Mouse (Mus musculus) forebrain, embryonic 14.5 days (tissue): ENCODE measurements around the gene Meox1. TPM values are rescaled to one million over a fixed set of nuclear protein-coding genes. Genes with fewer than 3 reads are reported as not detected.
A peak's percentile ranks its signal among the peaks of the same experiment; 100 is the strongest.

ENCODE experiments used
- ATAC-seq: fragments of 200-750 bp; cut with Nextera tagmentation; 2 replicates; pipeline ENCODE4 v1.8.0; 2017; ENCODE audit warnings: mild to moderate bottlenecking, moderate library complexity
- DNase-seq: peaks from one replicate; pipeline ENCODE4 v3.0.0-alpha.2; 2015; ENCODE audit warnings: low spot score
- H3K27ac ChIP-seq: fragments of 300-500 bp; sonication (generic); 2 replicates; pipeline ENCODE4 v1.5.1; 2014; ENCODE audit warnings: low read depth, mild to moderate bottlenecking, control low read depth, low read length, moderate library complexity
- H3K27me3 ChIP-seq: fragments of 300-500 bp; sonication (generic); replicated peaks from 2 replicates; pipeline ENCODE4 v1.6.1; 2014; ENCODE audit warnings: low read length, control low read depth, mixed read lengths; ENCODE audit not compliant: control insufficient read depth, insufficient read depth
- H3K36me3 ChIP-seq: fragments of 300-500 bp; sonication (generic); 2 replicates; pipeline ENCODE4 v1.6.1; 2014; ENCODE audit warnings: low read length, control low read depth; ENCODE audit not compliant: control insufficient read depth, insufficient read depth
- H3K4me1 ChIP-seq: fragments of 300-500 bp; sonication (generic); 2 replicates; pipeline ENCODE4 v1.6.1; 2014; ENCODE audit warnings: antibody characterized with exemption, low read length, control low read depth; ENCODE audit not compliant: control insufficient read depth, insufficient read depth
- H3K4me2 ChIP-seq: fragments of 300-500 bp; sonication (generic); 2 replicates; pipeline ENCODE4 v1.6.1; 2014; ENCODE audit warnings: mild to moderate bottlenecking, control low read depth, low read length
- H3K4me3 ChIP-seq: fragments of 300-500 bp; sonication (generic); 2 replicates; pipeline ENCODE4 v1.5.1; 2014; ENCODE audit warnings: low read depth, low read length, control low read depth
- H3K9ac ChIP-seq: fragments of 300-500 bp; sonication (generic); 2 replicates; pipeline ENCODE4 v1.6.1; 2014; ENCODE audit warnings: mild to moderate bottlenecking, low read length, control low read depth, moderate library complexity
- H3K9me3 ChIP-seq: fragments of 300-500 bp; sonication (generic); replicated peaks from 2 replicates; pipeline ENCODE4 v1.6.1; 2016; ENCODE audit warnings: low read length, control low read depth, mixed read lengths; ENCODE audit not compliant: control insufficient read depth
- WGBS: fragments of 180-500 bp; shearing (Covaris S2); extraction: QIAGEN DNeasy Blood & Tissue Kit; methylation state at CpG from one replicate; pipeline ENCODE4 v1.1.7; 2014; 5-methylcytosine and 5-hydroxymethylcytosine counted together
- polyA plus RNA-seq: library from polyadenylated mRNA; unstranded; fragments of >200 nt; fragmentation: Nextera tagmentation; extraction: Ambion mirVana; gene quantifications from 2 replicates; pipeline ENCODE4 v1.2.1, GENCODE M21; 2014

The Meox1 gene
- polyA plus RNA-seq: 0.34 and 0.49 TPM in 2 replicates

DNA sequence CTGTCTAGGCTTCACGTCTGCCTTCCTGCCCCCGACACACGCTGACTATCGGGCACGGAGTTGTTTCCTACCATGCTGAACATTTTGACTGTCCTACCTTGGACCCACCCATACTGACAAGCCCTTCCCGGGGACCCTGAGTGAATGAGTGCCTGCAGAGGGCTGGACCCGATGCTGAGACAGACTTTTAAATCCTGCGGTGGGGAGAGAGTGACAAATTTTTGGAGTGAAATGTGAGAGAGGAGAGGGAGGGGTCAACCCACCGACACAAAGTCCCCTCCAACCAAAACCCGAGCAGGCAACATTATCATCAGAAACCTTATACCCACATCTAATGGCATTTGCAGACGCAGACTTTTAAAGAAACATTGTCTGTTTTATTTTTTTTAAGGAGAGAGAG lies at the start of gene Meox1:
Gene Meox1, minus strand, starts transcription at position 171 of the 400 bp plus-strand sequence.
- Histone ChIP-seq H3K36me3 (no peaks in the 10 kb centered on the region), H3K9ac (no peak within 1 kb of the TSS), H3K27ac (no peak within 1 kb of the TSS), H3K4me2 (no peak within 1 kb of the TSS), H3K4me1 (peaks cover 17% of the 10 kb centered on the region), H3K9me3 (no peaks in the 10 kb centered on the region), H3K27me3 (peaks cover 13% of the 10 kb centered on the region; the same call in 1 of the 2 replicates), H3K4me3 (no peak within 1 kb of the TSS)
- WGBS: 40% methylated on average over 11 of the region's 11 CpGs
- ATAC-seq: no peak
- no peak for DNase-seq

DNA sequence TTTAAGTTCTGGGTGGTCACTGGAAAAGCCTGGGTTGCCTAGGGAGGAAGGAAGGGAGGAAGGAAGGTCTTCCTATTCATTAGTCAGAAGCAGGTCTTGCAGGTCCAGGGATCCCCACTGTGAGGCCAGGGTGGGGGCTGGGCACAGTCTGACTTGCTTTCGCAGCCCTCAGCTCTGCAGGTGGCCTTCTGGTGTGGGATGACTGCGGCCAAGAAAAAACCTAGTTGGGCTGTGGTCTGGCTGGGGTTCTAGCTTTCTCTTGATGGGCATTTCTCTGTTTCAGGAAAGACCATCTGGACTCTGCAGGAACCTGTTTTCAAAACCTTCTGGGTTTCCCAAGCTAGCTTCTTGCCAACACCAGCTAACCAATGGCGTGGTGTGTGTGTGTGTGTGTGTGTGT lies 48.9 kb upstream of the Meox1 start:
- DNase-seq: no peak
- 31% methylated on average over 3 of the region's 3 CpGs for WGBS
- Histone ChIP-seq H3K4me2 (no peak overlapping the region), H3K4me1 (no peaks in the 10 kb centered on the region), H3K36me3 (no peaks in the 10 kb centered on the region), H3K9me3 (no peaks in the 10 kb centered on the region), H3K4me3 (no peak overlapping the region), H3K9ac (no peak overlapping the region), H3K27ac (no peak overlapping the region), H3K27me3 (peaks cover 4% of the 10 kb centered on the region; the same call in 1 of the 2 replicates)
- ATAC-seq: no peak

DNA sequence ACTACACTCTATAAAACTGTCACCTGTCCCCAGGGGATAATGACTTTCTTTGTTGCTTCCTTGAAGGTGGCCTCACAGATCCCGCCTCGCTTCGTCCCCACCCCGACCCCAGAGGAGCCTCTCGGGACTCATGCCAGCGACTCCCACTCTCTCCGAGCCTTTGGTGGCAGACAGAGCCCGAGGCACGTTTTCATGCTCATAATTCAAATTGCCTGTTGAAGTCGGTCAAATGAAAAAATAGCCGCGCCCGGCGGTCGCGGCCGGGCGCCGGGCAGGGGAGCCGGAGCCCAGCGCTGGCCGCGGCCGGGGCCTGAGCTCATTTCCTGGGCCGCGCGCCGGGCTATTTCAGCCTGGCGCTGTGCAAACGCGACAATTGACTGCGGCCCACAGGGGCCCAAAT lies 42.9 kb upstream of the Meox1 start:
- H3K27ac ChIP-seq: no peak overlapping the region
- DNase-seq: peak; percentile 44
- no peaks in the 10 kb centered on the region for H3K9me3 ChIP-seq
- ATAC-seq: no peak
- H3K4me1 ChIP-seq: peaks cover 3% of the 10 kb centered on the region; the same call in 1 of the 2 replicates
- H3K4me3 ChIP-seq: peak overlapping the region; percentile 37
- peak overlapping the region; percentile 66 for H3K9ac ChIP-seq
- WGBS: 1% methylated on average over 30 of the region's 32 CpGs
- H3K36me3 ChIP-seq: no peaks in the 10 kb centered on the region
- H3K27me3 ChIP-seq: peaks cover 9% of the 10 kb centered on the region; the same call in 1 of the 2 replicates
- peak overlapping the region; percentile 76 for H3K4me2 ChIP-seq

DNA sequence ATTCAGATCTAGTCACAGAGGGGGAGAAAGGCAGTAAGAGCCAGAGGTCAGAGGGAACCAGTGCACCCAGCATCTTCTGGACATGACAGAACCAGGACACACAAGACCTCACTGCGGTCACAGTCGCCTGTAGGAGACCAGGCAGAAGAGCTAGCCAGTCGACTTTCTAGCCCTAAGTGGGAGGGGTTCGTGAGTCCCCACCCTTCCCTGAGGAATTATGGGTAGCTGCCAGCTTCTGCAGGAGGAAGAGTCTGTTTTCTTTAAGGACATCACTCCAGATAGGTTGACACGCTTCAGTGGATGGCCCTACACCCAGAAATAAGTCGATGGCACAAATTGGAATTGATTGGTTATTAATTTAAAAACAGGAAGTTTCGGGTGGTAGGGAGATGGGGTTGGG lies 42.2 kb upstream of the Meox1 start:
- 35% methylated on average over 7 of the region's 7 CpGs for WGBS
- DNase-seq (no peak), ATAC-seq (no peak)
- no peak overlapping the region for H3K27ac ChIP-seq
- no peak overlapping the region for H3K9ac ChIP-seq
- H3K4me2 ChIP-seq: no peak overlapping the region
- H3K27me3 ChIP-seq: peaks cover 9% of the 10 kb centered on the region; the same call in 1 of the 2 replicates
- no peak overlapping the region for H3K4me3 ChIP-seq
- no peaks in the 10 kb centered on the region for H3K9me3 ChIP-seq
- no peaks in the 10 kb centered on the region for H3K36me3 ChIP-seq
- peaks cover 3% of the 10 kb centered on the region; the same call in 1 of the 2 replicates for H3K4me1 ChIP-seq

DNA sequence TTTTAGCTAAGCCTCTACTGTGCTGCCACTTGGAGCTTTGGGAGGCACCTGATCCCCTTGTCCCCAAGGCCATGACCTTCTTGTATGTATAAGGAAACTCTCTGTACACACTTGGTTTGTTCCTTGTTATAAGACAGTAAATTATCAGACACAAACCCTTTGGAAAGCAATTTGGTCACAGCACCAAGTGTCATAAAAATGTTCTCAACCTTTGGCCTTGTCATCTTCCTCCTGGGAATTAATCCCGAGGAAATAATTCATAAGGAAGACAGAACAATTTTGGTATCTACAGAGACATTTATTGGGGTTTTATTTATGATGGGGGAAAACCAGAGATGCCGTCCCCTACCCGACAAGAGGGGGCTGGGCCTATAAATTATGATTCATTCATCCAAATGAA lies 41.6 kb upstream of the Meox1 start:
- Histone ChIP-seq H3K9me3 (no peaks in the 10 kb centered on the region), H3K4me3 (no peak overlapping the region), H3K4me1 (peaks cover 3% of the 10 kb centered on the region; the same call in 1 of the 2 replicates), H3K36me3 (no peaks in the 10 kb centered on the region), H3K9ac (no peak overlapping the region), H3K27ac (no peak overlapping the region), H3K4me2 (no peak overlapping the region), H3K27me3 (peaks cover 9% of the 10 kb centered on the region; the same call in 1 of the 2 replicates)
- 88% methylated on average over 3 of the region's 3 CpGs for WGBS
- DNase-seq: no peak
- ATAC-seq: no peak

DNA sequence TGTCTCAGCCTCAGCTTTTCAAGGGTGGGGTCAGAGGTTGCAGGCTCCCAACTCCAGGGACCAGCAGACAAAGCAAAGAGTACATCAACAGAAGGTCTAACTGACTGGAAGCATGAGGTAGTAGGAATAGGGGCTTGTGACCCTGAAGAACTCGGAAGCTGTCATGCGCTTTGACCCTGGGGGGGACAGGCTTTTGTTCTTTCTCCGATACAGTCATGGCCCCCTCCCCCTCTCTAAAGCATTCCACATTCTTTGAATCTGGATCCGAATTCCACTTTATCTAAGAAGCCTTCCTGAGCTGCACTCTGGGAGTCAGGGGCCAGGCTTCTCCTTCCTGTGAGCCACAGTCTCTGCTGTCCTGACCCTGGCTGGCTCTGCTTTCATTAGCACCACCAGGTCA lies 37.8 kb upstream of the Meox1 start:
- H3K9ac ChIP-seq: no peak overlapping the region
- H3K9me3 ChIP-seq: no peaks in the 10 kb centered on the region
- no peak overlapping the region for H3K4me2 ChIP-seq
- H3K4me3 ChIP-seq: no peak overlapping the region
- H3K4me1 ChIP-seq: peaks cover under 1% of the 10 kb centered on the region; the same call in 1 of the 2 replicates
- no peak for DNase-seq
- H3K36me3 ChIP-seq: no peaks in the 10 kb centered on the region
- H3K27ac ChIP-seq: no peak overlapping the region
- ATAC-seq: no peak
- H3K27me3 ChIP-seq: no peaks in the 10 kb centered on the region
- 66% methylated on average over 4 of the region's 4 CpGs for WGBS

DNA sequence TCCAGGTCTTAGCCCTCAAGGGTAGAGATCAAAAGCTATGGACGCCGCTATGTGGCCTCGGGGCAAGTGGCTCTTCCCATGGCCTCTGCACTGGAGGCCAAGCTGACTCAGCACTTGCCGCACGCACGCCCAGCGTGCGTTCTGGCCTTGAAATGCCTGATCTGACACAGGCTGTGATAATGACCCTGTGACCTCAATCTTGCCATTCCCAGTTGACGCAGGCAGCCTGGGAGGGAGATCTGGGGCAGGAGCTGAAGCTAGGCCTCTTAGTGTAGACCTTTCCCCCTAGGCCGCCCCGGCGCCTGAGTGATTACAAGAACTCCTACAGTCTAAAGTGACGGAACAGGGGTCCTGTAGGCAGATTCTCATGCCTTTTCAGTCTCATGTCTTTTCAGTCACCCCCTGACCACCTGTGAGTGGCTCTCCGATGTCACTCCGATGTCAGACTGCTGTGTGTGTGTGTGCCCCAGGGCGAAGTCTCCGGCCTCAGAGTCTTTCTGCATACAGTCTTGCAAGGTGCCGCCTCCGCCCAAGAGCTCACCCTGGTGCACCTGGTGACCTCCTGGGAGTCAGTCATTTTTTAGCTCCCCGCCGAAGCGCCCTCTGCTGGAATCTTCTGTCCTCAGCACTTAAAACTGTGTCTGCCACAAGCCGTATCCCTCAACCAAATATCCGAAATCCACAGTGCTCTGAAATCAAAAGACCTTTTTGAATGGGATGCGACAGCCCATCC lies 34.0 kb upstream of the Meox1 start:
- ATAC-seq: no peak
- no peaks in the 10 kb centered on the region for H3K27me3 ChIP-seq
- no peak overlapping the region for H3K4me2 ChIP-seq
- DNase-seq: no peak
- H3K36me3 ChIP-seq: no peaks in the 10 kb centered on the region
- H3K9me3 ChIP-seq: no peaks in the 10 kb centered on the region
- H3K4me1 ChIP-seq: no peaks in the 10 kb centered on the region
- 49% methylated on average over 25 of the region's 25 CpGs for WGBS
- H3K9ac ChIP-seq: no peak overlapping the region
- no peak overlapping the region for H3K27ac ChIP-seq
- no peak overlapping the region for H3K4me3 ChIP-seq

DNA sequence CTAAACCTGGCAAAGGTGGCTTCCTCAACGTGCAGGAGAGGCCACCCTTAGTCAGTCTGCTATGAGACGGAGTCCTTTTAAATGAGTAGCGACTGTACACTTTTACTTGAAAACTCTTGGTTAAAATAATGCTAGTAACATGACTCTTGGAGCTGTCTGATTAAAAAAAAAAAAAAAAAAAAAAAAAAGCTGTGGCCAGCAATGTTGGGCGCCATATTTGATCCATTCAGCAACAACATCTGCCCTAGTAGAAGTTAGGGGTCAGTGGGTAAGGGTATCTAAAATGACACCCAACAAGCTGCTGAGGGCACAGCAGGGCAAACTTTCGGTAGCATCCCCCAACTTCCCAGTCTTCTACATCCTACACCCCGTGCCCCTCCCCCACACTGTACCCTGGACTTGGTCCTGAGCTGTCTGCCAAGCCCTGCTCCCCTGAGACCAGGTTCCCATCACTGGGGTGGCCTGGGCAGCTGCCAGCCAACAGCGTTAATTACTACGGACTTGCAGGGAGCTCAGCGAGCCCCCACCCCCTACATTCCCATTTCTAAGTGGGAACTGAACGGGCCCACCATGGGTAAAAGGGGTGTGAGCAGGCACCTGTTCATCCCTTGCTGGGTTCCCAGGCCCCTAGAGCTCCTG lies 32.9 kb upstream of the Meox1 start:
- Histone ChIP-seq H3K9ac (no peak overlapping the region), H3K36me3 (no peaks in the 10 kb centered on the region), H3K9me3 (no peaks in the 10 kb centered on the region), H3K4me1 (no peaks in the 10 kb centered on the region), H3K27me3 (no peaks in the 10 kb centered on the region), H3K4me3 (no peak overlapping the region), H3K4me2 (no peak overlapping the region), H3K27ac (no peak overlapping the region)
- no peak for ATAC-seq
- DNase-seq: no peak
- WGBS: 71% methylated on average over 10 of the region's 10 CpGs

DNA sequence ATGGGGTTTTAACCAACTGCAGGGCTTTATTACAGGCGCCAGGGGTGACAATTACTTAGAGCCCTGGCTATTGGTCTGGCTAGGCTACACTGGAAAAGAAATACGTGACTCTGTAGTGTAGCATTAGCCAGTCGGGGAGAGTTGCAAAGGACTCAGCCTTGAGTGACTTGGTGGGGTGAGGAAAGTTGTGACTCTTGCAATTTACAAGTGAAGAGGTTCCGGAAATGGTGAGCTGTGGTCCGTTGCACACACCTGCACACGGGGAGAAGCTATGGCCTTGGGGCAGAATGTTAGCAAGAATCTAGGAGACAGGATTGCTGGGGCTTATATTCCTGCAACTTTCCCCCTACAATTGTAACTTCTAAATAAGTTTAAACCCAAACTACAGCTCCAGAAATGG lies 31.5 kb upstream of the Meox1 start:
- 77% methylated on average over 6 of the region's 6 CpGs for WGBS
- DNase-seq: no peak
- ATAC-seq: no peak

More for the DNA sequence above, 31.5 kb upstream of the Meox1 start:
- no peaks in the 10 kb centered on the region for H3K4me1 ChIP-seq
- H3K36me3 ChIP-seq: no peaks in the 10 kb centered on the region
- no peak overlapping the region for H3K4me3 ChIP-seq
- no peak overlapping the region for H3K4me2 ChIP-seq
- H3K9me3 ChIP-seq: no peaks in the 10 kb centered on the region
- H3K9ac ChIP-seq: no peak overlapping the region
- no peaks in the 10 kb centered on the region for H3K27me3 ChIP-seq
- no peak overlapping the region for H3K27ac ChIP-seq
